Comparison of ENCODE assay signal across 13 mouse cellular contexts in genomic region chr4:105969628-105970027, GRCm38 (mm10).
DNase-seq lines count a peak whose midpoint lies in the region; ATAC-seq and TF ChIP-seq lines count a peak whose summit lies in the region.
"Had no signal": no experiment of that assay in that cellular context is flagged by ENCODE, and none has a peak within 500 bp of the region (broad histone marks: within the 10 kb centered on the region; RNA-seq: fewer than 3 reads in every experiment).

No protein-coding gene starts in this region.

- WGBS in heart, embryonic 10.5 days, result 43% methylated on average over 2 of the region's 2 CpGs
- WGBS in lung, adult 2 months, result 65% methylated on average over 2 of the region's 2 CpGs
- 32% methylated on average over 2 of the region's 2 CpGs for WGBS in stomach, embryonic 15.5 days
- WGBS in forebrain, embryonic 12.5 days, result 41% methylated on average over 2 of the region's 2 CpGs

- H3K36me3 ChIP-seq in heart, embryonic 10.5 days, result no peaks in the 10 kb centered on the region
- no peaks in the 10 kb centered on the region for H3K36me3 ChIP-seq in stomach, embryonic 15.5 days
- no peaks in the 10 kb centered on the region for H3K36me3 ChIP-seq in forebrain, embryonic 12.5 days (replicated peaks)
- H3K36me3 ChIP-seq: forebrain, embryonic 15.5 days; G1E; limb, embryonic 12.5 days had no signal

- no peak overlapping the region for H3K9ac ChIP-seq in stomach, embryonic 15.5 days
- no peak overlapping the region for H3K9ac ChIP-seq in forebrain, embryonic 12.5 days
- H3K9ac ChIP-seq: forebrain, embryonic 15.5 days; limb, embryonic 12.5 days had no signal

- H3K4me1 ChIP-seq in heart, embryonic 10.5 days, result no peaks in the 10 kb centered on the region
- H3K4me1 ChIP-seq in lung, adult 2 months (ENCODE audit: control insufficient read depth, insufficient read depth, low read length), result no peaks in the 10 kb centered on the region
- no peaks in the 10 kb centered on the region for H3K4me1 ChIP-seq in stomach, embryonic 15.5 days
- peaks cover 6% of the 10 kb centered on the region; the same call in 1 of the 2 replicates for H3K4me1 ChIP-seq in forebrain, embryonic 12.5 days
- H3K4me1 ChIP-seq: forebrain, embryonic 15.5 days had no signal

- H3K9me3 ChIP-seq in heart, embryonic 10.5 days, result no peaks in the 10 kb centered on the region
- H3K9me3 ChIP-seq in stomach, embryonic 15.5 days, result no peaks in the 10 kb centered on the region
- no peaks in the 10 kb centered on the region for H3K9me3 ChIP-seq in forebrain, embryonic 12.5 days
- H3K9me3 ChIP-seq: forebrain, embryonic 15.5 days; limb, embryonic 12.5 days had no signal

- TF ChIP-seq CTCF in lung, adult 2 months (IDR thresholded peaks at IDR 0.05; ENCODE audit: insufficient read depth, low read length), result no peak

- no peak for TF ChIP-seq POLR2A in lung, adult 2 months (IDR thresholded peaks at IDR 0.05; ENCODE audit: borderline replicate concordance, extremely low read depth, low read depth, low read length)

- no peak overlapping the region for H3K4me3 ChIP-seq in heart, embryonic 10.5 days
- H3K4me3 ChIP-seq in lung, adult 2 months (replicated peaks; ENCODE audit: extremely low read depth, low read depth, low read length), result no peak overlapping the region
- H3K4me3 ChIP-seq in stomach, embryonic 15.5 days (replicated peaks), result no peak overlapping the region
- no peak overlapping the region for H3K4me3 ChIP-seq in forebrain, embryonic 12.5 days (replicated peaks)
- H3K4me3 ChIP-seq: forebrain, embryonic 15.5 days; limb, embryonic 12.5 days had no signal

- H3K27ac ChIP-seq in heart, embryonic 10.5 days, result 0 out of 2 replicates have a peak overlapping the region, but pooled peaks have one; percentile 1
- H3K27ac ChIP-seq in stomach, embryonic 15.5 days, result 0 out of 2 replicates have a peak overlapping the region, but pooled peaks have one; percentile 35
- H3K27ac ChIP-seq in forebrain, embryonic 12.5 days, result no peak overlapping the region
- H3K27ac ChIP-seq: forebrain, embryonic 15.5 days; limb, embryonic 12.5 days; macrophage had no signal

- no peak for DNase-seq in heart, embryonic 10.5 days (ENCODE audit: low spot score)
- no peak for DNase-seq in heart, adult 9 months (ENCODE audit: low spot score in 2 of 2)
- peak; percentile 39 for DNase-seq in lung, postnatal 36 days
- DNase-seq in lung, adult 2 months, result no peak
- peak; percentile 76 for DNase-seq in embryo, embryonic 10.5 days (ENCODE audit: low spot score)
- no peak for DNase-seq in testis, postnatal 14 days (ENCODE audit: low spot score)

- ATAC-seq in stomach, embryonic 15.5 days (ENCODE audit: insufficient read depth, low FRiP score, low read depth), result no peak
- ATAC-seq in forebrain, embryonic 12.5 days (ENCODE audit: low FRiP score), result no peak
- ATAC-seq: activated CD4-positive, CD25-positive, alpha-beta regulatory T cell, adult 4 months; forebrain, embryonic 15.5 days had no signal

- no peak overlapping the region for H3K4me2 ChIP-seq in stomach, embryonic 15.5 days
- no peak overlapping the region for H3K4me2 ChIP-seq in forebrain, embryonic 12.5 days
- H3K4me2 ChIP-seq: forebrain, embryonic 15.5 days; limb, embryonic 12.5 days had no signal

- no peaks in the 10 kb centered on the region for H3K27me3 ChIP-seq in heart, embryonic 10.5 days (ENCODE audit: insufficient read depth, poor library complexity, severe bottlenecking)
- H3K27me3 ChIP-seq in stomach, embryonic 15.5 days (replicated peaks), result no peaks in the 10 kb centered on the region
- H3K27me3 ChIP-seq in forebrain, embryonic 12.5 days, result no peaks in the 10 kb centered on the region
- H3K27me3 ChIP-seq: forebrain, embryonic 15.5 days; limb, embryonic 12.5 days had no signal

Comparison
In these comparisons a context has a peak if more than half of its experiments do, and no peak if none do; other contexts are left out.
1. DNase-seq: peak in lung, postnatal 36 days (single experiment) and embryo, embryonic 10.5 days (single experiment); none in heart, embryonic 10.5 days (single experiment), heart, adult 9 months (0 of 2), lung, adult 2 months (single experiment) and testis, postnatal 14 days (single experiment).